ENCODE assay signal across 10 mouse cellular contexts in the genomic region with DNA sequence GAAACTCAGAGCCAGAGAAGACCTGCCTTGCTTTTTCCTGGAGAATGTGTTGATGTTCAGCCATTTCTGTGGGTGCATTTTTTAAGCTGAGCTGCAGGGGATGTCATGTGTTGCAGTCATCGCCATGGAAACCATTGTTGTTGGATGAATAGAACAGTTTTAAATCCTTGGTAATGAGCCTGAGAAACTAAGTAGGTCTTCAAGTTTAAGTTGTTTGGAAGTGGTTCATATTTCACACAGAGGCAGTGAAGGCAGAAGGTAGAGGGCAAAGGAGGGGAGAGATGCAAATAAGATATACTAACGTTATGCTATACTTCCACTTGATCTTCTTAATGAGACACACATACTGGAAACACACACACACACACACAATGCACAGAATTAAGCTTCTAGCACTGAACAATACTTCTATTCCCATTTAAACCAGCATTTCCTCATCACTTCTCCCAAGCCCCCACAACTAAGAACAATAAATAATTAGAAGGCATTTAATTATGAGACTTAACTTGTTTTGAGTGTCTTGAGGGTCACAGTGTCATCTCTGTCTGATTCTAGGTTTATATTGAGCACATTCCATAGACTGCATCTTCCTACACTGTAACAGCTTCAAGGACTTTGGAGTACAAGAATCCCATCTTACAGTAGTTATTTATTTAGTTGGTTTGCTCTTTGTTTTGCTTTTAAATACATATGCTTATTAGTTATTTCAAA.
DNase-seq lines count a peak whose midpoint lies in the region; ATAC-seq and TF ChIP-seq lines count a peak whose summit lies in the region.
"Had no signal": no experiment of that assay in that cellular context is flagged by ENCODE, and none has a peak within 500 bp of the region (broad histone marks: within the 10 kb centered on the region; RNA-seq: fewer than 3 reads in every experiment).

No protein-coding gene starts in this region.

- DNase-seq in Muller cell, postnatal 12 days (ENCODE audit: inconsistent ontology term): peak; percentile 77
- peak; percentile 97 for DNase-seq in brain, embryonic 14.5 days (ENCODE audit: low read depth)
- peak; percentile 82 for DNase-seq in forebrain, postnatal 0 days
- DNase-seq in kidney, postnatal 4 days: no peak
- DNase-seq in ovary, postnatal 36 days (ENCODE audit: low spot score): no peak
- DNase-seq in heart, adult 11 months: no peak
- no peak for DNase-seq in testis, postnatal 14 days (ENCODE audit: low spot score)
- DNase-seq: cerebellum, adult 11-12 months had no signal

- no peak overlapping the region for H3K4me3 ChIP-seq in forebrain, postnatal 0 days (ENCODE audit: low read depth, low read length)
- no peak overlapping the region for H3K4me3 ChIP-seq in midbrain, embryonic 13.5 days (replicated peaks)
- H3K4me3 ChIP-seq: lung, embryonic 15.5 days had no signal

- no peaks in the 10 kb centered on the region for H3K36me3 ChIP-seq in forebrain, postnatal 0 days (ENCODE audit: insufficient read depth)
- no peaks in the 10 kb centered on the region for H3K36me3 ChIP-seq in midbrain, embryonic 13.5 days
- H3K36me3 ChIP-seq: lung, embryonic 15.5 days had no signal

- H3K27ac ChIP-seq in forebrain, postnatal 0 days (ENCODE audit: low read depth, low read length): peak overlapping the region; percentile 72
- H3K27ac ChIP-seq in midbrain, embryonic 13.5 days: peak overlapping the region; percentile 47
- H3K27ac ChIP-seq: lung, embryonic 15.5 days had no signal

- WGBS in forebrain, postnatal 0 days: 3% methylated on average over 2 of the region's 2 CpGs
- WGBS in midbrain, embryonic 13.5 days: 7% methylated on average over 2 of the region's 2 CpGs

- 0 out of 2 replicates have a peak overlapping the region, but pooled peaks have one; percentile 0 for H3K4me2 ChIP-seq in forebrain, postnatal 0 days (ENCODE audit: low read depth)
- H3K4me2 ChIP-seq in midbrain, embryonic 13.5 days (replicated peaks): peak overlapping the region; percentile 7; the same call in 1 of the 2 replicates
- H3K4me2 ChIP-seq: lung, embryonic 15.5 days had no signal

- H3K9me3 ChIP-seq in forebrain, postnatal 0 days (ENCODE audit: low read length): no peaks in the 10 kb centered on the region
- no peaks in the 10 kb centered on the region for H3K9me3 ChIP-seq in midbrain, embryonic 13.5 days
- H3K9me3 ChIP-seq: lung, embryonic 15.5 days had no signal

- peak; percentile 91; the same call in 1 of the 2 replicates for ATAC-seq in forebrain, postnatal 0 days
- peak; percentile 83 for ATAC-seq in midbrain, embryonic 13.5 days

- H3K9ac ChIP-seq in forebrain, postnatal 0 days: no peak overlapping the region
- H3K9ac ChIP-seq in midbrain, embryonic 13.5 days (replicated peaks): no peak overlapping the region
- H3K9ac ChIP-seq: lung, embryonic 15.5 days had no signal

- H3K4me1 ChIP-seq in forebrain, postnatal 0 days (ENCODE audit: insufficient read depth): peaks cover 15% of the 10 kb centered on the region
- peaks cover 37% of the 10 kb centered on the region for H3K4me1 ChIP-seq in midbrain, embryonic 13.5 days (replicated peaks)
- H3K4me1 ChIP-seq: lung, embryonic 15.5 days had no signal

- peak; percentile 30; the same call in 1 of the 2 replicates for TF ChIP-seq CTCF in brain, embryonic 14.5 days (IDR thresholded peaks at IDR 0.05; ENCODE audit: borderline replicate concordance, extremely low read depth, insufficient read depth, insufficient read length)
- TF ChIP-seq CTCF in forebrain, postnatal 0 days (IDR thresholded peaks at IDR 0.05; ENCODE audit: low read depth): peak; percentile 55

- no peak for TF ChIP-seq POLR2A in brain, embryonic 14.5 days (IDR thresholded peaks at IDR 0.05; ENCODE audit: borderline replicate concordance, extremely low read depth, insufficient read depth, insufficient read length, poor library complexity, severe bottlenecking)

- no peaks in the 10 kb centered on the region for H3K27me3 ChIP-seq in forebrain, postnatal 0 days (ENCODE audit: insufficient read depth, low read length)
- no peaks in the 10 kb centered on the region for H3K27me3 ChIP-seq in midbrain, embryonic 13.5 days
- H3K27me3 ChIP-seq: lung, embryonic 15.5 days had no signal

Comparison
In these comparisons a context has a peak if more than half of its experiments do, and no peak if none do; other contexts are left out.
1. DNase-seq: peak in Muller cell, postnatal 12 days (single experiment), brain, embryonic 14.5 days (single experiment) and forebrain, postnatal 0 days (single experiment); none in kidney, postnatal 4 days (0 of 2), ovary, postnatal 36 days (single experiment), heart, adult 11 months (single experiment) and testis, postnatal 14 days (single experiment).